Mouse (Mus musculus) hindbrain, embryonic 15.5 days (tissue): ENCODE measurements at regions not wholly inside any gene's neighbourhood (a gene's known extent, or its start where the extent isn't known, plus 50 kb on each side); places are given as distances from the start of the nearest gene placed in this dataset.
A peak's percentile ranks its signal among the peaks of the same experiment; 100 is the strongest.

Experiments used
- ATAC-seq: fragments of 200-750 bp; cut with Nextera tagmentation; 2 replicates; pipeline ENCODE4 v1.8.0; 2017; ENCODE audit warnings: low read depth, moderate number of reproducible peaks, moderate TSS enrichment; ENCODE audit not compliant: low FRiP score
- H3K27ac ChIP-seq: fragments of 300-500 bp; sonication (generic); replicated peaks from 2 replicates; pipeline ENCODE4 v1.5.1; 2015; ENCODE audit warnings: mild to moderate bottlenecking, inconsistent platforms
- H3K27me3 ChIP-seq: fragments of 300-500 bp; sonication (generic); 2 replicates; pipeline ENCODE4 v1.6.1; 2015; ENCODE audit warnings: control low read depth, inconsistent platforms
- H3K36me3 ChIP-seq: fragments of 300-500 bp; sonication (generic); 2 replicates; pipeline ENCODE4 v1.6.1; 2015; ENCODE audit warnings: control low read depth, inconsistent platforms
- H3K4me1 ChIP-seq: fragments of 300-500 bp; sonication (generic); replicated peaks from 2 replicates; pipeline ENCODE4 v1.6.1; 2015; ENCODE audit warnings: control low read depth, inconsistent platforms
- H3K4me2 ChIP-seq: fragments of 300-500 bp; sonication (generic); 2 replicates; pipeline ENCODE4 v1.6.1; 2015; ENCODE audit warnings: moderate library complexity, mild to moderate bottlenecking, inconsistent platforms
- H3K4me3 ChIP-seq: fragments of 300-500 bp; sonication (generic); 2 replicates; pipeline ENCODE4 v1.5.1; 2015; ENCODE audit warnings: mild to moderate bottlenecking, inconsistent platforms
- H3K9ac ChIP-seq: fragments of 300-500 bp; sonication (generic); 2 replicates; pipeline ENCODE4 v1.6.1; 2015; ENCODE audit warnings: inconsistent platforms
- H3K9me3 ChIP-seq: fragments of 300-500 bp; sonication (generic); 2 replicates; pipeline ENCODE4 v1.6.1; 2016; ENCODE audit warnings: control low read depth, inconsistent platforms
- WGBS: fragments of 180-500 bp; shearing (Covaris S2); methylation state at CpG from one replicate; pipeline ENCODE4 v1.1.7; 2015; 5-methylcytosine and 5-hydroxymethylcytosine counted together

DNA sequence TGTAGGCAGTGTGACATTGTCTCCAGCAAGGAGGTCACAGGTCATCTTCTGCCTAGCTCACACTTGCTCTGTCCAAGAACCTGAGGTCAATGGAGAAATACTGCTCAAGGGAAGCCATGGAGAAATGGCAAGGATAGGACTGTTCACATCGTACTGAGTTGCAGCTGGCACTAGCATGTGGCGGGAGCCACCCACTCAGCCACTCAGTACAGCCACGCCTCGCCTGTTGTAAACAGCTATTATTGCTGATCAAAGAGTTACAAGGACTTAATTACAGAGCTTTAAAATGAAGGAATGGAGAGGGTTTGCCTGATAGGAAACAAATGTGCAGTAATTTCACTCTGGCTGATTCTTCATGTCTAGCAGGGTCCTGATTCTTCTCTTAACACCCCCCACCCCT, 64.8 kb downstream of the Dll1 start:
- Histone ChIP-seq H3K36me3 (no peaks in the 10 kb centered on the region), H3K9ac (no peak overlapping the region), H3K4me1 (no peaks in the 10 kb centered on the region), H3K4me2 (no peak overlapping the region), H3K27ac (no peak overlapping the region), H3K27me3 (no peaks in the 10 kb centered on the region), H3K9me3 (no peaks in the 10 kb centered on the region), H3K4me3 (no peak overlapping the region)
- WGBS = 83% methylated on average over 4 of the region's 4 CpGs
- ATAC-seq = no peak

DNA sequence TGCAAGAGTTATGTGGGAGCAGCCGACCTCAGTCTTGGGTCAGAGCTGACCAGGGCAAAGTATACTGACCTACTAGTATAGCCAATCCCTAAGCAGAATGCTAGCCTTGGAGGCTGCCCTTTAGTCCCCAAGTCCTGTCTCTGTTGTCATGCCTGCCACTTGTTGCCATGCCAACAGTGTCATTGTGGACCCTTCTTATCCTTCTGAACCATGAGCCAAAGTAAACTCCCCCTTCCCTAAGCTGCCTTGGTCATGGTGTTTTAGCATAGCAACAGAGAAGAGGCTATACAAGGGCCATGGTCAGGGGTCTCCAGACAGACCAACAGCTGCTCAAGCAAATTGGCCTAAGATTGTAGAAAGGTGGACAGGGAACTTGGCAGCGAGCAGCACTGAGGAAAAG, 66.2 kb downstream of the Dll1 start:
- no peaks in the 10 kb centered on the region for H3K27me3 ChIP-seq

DNA sequence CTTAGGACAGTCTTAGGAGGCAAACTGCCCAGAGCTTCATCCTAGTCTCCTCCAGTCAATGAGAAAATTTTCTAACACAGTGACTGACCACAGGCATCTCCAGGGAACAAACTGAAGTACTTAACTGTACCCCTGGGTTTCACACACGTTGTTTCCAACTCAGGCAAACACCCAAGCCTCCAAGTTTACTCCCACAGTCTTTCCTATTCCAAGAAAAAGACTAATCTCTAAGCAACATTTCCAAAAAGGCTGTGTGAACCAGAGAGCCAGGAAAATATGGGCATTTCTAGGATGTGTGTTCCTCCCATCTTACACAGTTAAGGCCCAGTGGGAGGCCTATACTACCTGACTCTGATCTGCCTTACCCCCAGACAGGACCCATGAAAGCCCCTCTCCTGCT, 74.6 kb downstream of the Dll1 start:
- Histone ChIP-seq H3K4me3 (no peak overlapping the region), H3K4me1 (no peaks in the 10 kb centered on the region), H3K27me3 (no peaks in the 10 kb centered on the region), H3K9ac (no peak overlapping the region), H3K9me3 (no peaks in the 10 kb centered on the region), H3K36me3 (no peaks in the 10 kb centered on the region), H3K27ac (no peak overlapping the region), H3K4me2 (no peak overlapping the region)
- no peak for ATAC-seq
- WGBS = 53% methylated on average over 1 of the region's 1 CpGs

More for the DNA sequence above, 66.2 kb downstream of the Dll1 start:
- 0 out of 2 replicates have a peak, but pooled peaks have one; percentile 54 for ATAC-seq
- H3K4me3 ChIP-seq = no peak overlapping the region
- 54% methylated on average over 2 of the region's 2 CpGs for WGBS
- H3K9ac ChIP-seq = no peak overlapping the region
- no peaks in the 10 kb centered on the region for H3K4me1 ChIP-seq
- no peak overlapping the region for H3K4me2 ChIP-seq
- no peaks in the 10 kb centered on the region for H3K9me3 ChIP-seq
- H3K36me3 ChIP-seq = no peaks in the 10 kb centered on the region
- no peak overlapping the region for H3K27ac ChIP-seq

DNA sequence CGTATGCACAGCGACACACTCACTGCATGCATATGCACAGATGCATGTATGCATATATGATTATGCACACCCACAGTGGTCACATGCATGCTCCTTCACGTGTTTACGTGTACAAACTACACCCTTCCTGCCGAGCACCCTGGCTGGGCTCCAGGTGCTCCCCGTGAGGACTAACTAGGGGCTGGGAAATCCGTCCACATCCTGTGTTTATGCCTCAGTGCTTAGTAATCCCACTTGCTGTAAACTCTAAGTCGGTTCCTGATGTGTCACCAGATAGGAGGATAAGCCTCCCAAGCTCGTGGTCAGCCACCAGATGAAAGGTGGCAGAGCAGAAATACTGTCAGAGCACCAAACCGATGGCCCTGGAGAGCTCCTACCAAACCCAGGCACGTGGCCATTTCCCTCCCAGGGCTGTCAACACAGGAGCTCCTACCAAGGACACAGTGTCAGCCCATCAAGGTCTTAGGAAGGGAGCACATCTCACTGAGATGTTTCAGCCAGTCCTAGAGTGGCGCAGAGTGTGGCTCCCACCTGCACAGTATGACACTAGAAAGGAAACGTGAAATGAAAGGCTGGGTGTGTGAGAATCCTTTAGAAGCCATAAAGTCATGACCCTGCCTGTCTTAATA, 76.8 kb downstream of the Dll1 start:
- WGBS = 80% methylated on average over 13 of the region's 13 CpGs
- Histone ChIP-seq H3K4me1 (no peaks in the 10 kb centered on the region), H3K9ac (no peak overlapping the region), H3K36me3 (no peaks in the 10 kb centered on the region), H3K27me3 (no peaks in the 10 kb centered on the region), H3K4me3 (no peak overlapping the region), H3K9me3 (no peaks in the 10 kb centered on the region), H3K4me2 (no peak overlapping the region), H3K27ac (no peak overlapping the region)
- ATAC-seq = no peak

DNA sequence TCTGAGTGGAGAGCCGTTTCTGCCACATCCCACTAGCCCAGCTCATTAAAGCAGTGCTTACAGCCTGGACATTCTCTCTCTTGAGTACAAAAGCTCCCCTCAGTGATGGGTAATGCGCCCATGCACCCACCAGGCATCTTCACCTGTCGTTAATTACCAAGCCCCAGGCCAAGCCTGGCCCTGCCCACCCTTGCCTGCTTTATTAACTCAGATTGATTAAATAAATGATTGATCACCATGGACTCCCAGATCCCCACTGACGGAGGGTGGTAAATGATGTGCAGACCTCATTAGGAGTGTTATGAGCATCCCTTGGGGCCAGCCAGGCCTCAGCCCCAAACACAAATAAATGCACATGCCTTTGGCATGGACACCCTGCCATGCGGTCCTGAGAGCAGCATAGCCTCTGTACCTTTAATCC, 82.5 kb downstream of the Dll1 start:
- H3K4me2 ChIP-seq = no peak overlapping the region
- H3K4me1 ChIP-seq = 0 out of 2 replicates have a peak, but pooled peaks cover 4% of the 10 kb centered on the region
- 36% methylated on average over 5 of the region's 5 CpGs for WGBS
- no peaks in the 10 kb centered on the region for H3K36me3 ChIP-seq
- no peaks in the 10 kb centered on the region for H3K27me3 ChIP-seq
- H3K27ac ChIP-seq = no peak overlapping the region
- ATAC-seq = peak; percentile 65; the same call in 1 of the 2 replicates
- H3K9ac ChIP-seq = no peak overlapping the region
- no peak overlapping the region for H3K4me3 ChIP-seq
- H3K9me3 ChIP-seq = no peaks in the 10 kb centered on the region

DNA sequence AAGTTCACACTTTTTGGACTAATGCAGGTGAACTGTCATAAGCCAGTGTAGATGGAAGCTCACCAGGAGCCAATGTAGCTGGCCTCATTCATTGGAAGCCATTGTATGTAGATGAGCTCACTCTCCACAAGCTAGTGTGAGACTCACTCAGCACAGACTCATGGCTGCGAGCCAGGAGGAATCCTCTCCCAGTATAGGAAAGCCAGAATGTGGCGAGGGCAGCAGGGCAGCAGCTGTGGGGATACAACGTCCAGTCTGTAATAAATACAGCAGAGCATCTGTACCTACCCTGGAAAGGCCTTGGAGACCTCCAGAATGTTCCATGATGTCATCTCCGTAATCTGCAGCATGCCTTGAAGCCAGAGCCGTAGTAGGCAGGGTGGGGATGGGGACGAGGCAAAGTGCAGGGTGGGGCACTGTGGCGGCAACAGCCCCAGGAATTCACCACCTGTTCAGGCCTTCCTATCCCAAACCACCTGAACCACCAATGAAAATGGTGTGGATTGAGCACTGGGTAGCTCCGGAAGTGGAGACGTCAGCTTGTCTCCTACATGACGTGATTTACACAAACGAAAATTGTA, 84.1 kb downstream of the Dll1 start:
- Histone ChIP-seq H3K9ac (no peak overlapping the region), H3K4me3 (no peak overlapping the region), H3K4me1 (0 out of 2 replicates have a peak, but pooled peaks cover 4% of the 10 kb centered on the region), H3K27ac (no peak overlapping the region), H3K27me3 (no peaks in the 10 kb centered on the region), H3K9me3 (no peaks in the 10 kb centered on the region), H3K4me2 (no peak overlapping the region), H3K36me3 (no peaks in the 10 kb centered on the region)
- ATAC-seq = no peak
- 78% methylated on average over 11 of the region's 11 CpGs for WGBS

DNA sequence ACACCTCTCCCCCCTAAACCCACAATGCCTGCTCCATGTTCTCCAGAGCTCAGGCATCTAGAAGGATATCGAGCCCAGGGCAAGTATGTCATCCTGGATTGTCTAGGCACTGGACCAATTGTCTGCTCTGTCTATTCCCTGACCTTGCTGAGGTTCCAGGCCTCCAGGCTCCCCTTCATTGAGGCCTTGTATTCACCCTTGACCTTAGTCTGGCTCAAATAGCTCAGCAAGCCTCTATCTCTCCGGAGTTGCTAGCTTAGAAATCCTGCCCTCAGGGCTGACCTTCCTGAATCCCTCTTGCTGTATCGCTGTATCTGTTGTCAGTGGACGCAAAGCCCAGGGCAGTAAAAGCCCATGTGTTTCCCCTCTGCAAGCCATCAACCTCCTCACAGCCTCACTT, 85.0 kb downstream of the Dll1 start:
- ATAC-seq = no peak
- H3K27me3 ChIP-seq = no peaks in the 10 kb centered on the region
- 55% methylated on average over 4 of the region's 4 CpGs for WGBS
- no peaks in the 10 kb centered on the region for H3K36me3 ChIP-seq
- H3K4me1 ChIP-seq = 0 out of 2 replicates have a peak, but pooled peaks cover 4% of the 10 kb centered on the region
- H3K27ac ChIP-seq = no peak overlapping the region
- H3K9ac ChIP-seq = no peak overlapping the region
- H3K9me3 ChIP-seq = no peaks in the 10 kb centered on the region
- H3K4me3 ChIP-seq = no peak overlapping the region
- no peak overlapping the region for H3K4me2 ChIP-seq

DNA sequence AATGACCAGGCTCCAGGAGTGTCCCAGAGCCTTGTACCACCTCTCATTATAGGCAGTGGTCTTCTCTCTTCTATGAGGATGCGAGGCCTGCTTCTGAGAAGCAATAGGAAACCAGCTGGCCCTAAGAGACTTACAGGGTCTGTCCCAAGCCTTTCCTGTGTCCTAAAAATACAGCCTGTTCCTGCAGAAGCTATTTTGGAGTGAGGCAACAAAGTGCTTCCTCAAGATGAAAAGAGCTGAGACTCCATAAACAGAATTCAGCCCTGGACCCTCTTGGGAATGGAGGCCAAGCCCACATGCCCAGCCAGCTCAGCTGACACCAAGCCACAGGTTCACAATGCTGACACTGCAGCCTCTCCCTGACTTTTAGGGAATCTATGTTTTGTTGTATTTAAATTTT, 86.3 kb downstream of the Dll1 start:
- Histone ChIP-seq H3K4me3 (no peak overlapping the region), H3K27ac (no peak overlapping the region), H3K9ac (no peak overlapping the region), H3K4me1 (peaks cover 9% of the 10 kb centered on the region), H3K27me3 (no peaks in the 10 kb centered on the region), H3K9me3 (no peaks in the 10 kb centered on the region), H3K36me3 (no peaks in the 10 kb centered on the region), H3K4me2 (no peak overlapping the region)
- ATAC-seq = no peak
- WGBS = 94% methylated on average over 1 of the region's 1 CpGs

DNA sequence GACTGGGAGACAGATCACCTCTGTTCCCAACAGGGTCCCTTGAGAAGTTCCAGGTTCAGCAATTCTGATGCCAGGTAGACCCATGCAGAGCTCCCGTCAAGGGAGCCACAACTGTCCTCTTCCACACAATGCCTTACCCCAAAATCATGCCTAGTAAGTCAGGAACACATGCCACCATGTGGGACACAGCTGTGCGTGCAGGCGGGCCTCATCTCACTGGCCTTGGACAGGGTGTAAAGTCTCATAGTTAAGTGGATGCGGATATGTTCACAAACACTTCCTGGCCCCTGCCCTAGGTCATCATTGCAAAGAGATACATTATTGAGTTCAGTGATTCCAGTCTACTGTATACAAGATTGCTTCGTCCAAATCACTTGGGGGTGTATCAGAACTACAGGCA, 87.6 kb downstream of the Dll1 start:
- H3K9me3 ChIP-seq = no peaks in the 10 kb centered on the region
- H3K27ac ChIP-seq = no peak overlapping the region
- WGBS = 91% methylated on average over 5 of the region's 5 CpGs
- no peaks in the 10 kb centered on the region for H3K36me3 ChIP-seq
- ATAC-seq = no peak
- no peaks in the 10 kb centered on the region for H3K27me3 ChIP-seq
- no peak overlapping the region for H3K4me2 ChIP-seq
- H3K4me1 ChIP-seq = peaks cover 12% of the 10 kb centered on the region
- no peak overlapping the region for H3K9ac ChIP-seq
- no peak overlapping the region for H3K4me3 ChIP-seq

DNA sequence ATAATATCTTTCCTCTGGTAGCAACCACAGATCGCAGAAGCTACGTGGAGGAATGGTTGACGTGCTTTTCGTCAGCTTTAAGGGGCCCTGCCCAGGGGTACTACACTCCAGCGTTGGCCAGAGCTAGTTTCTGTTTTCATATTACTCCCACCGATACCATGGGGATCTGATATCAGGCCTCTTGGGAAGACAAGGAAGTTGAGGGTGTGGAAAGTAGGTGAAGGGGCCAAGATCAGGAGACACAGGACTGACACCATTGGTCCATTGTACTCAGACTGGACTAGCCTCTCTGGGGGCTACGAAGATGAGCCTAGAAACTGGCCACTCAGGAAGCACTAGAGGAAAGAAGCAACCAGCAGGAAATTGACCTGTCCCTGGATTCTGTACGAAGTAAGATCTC, 88.0 kb downstream of the Dll1 start:
- Histone ChIP-seq H3K4me2 (no peak overlapping the region), H3K9me3 (no peaks in the 10 kb centered on the region), H3K27me3 (no peaks in the 10 kb centered on the region), H3K27ac (no peak overlapping the region), H3K4me1 (peaks cover 12% of the 10 kb centered on the region), H3K9ac (no peak overlapping the region), H3K36me3 (no peaks in the 10 kb centered on the region), H3K4me3 (no peak overlapping the region)
- 91% methylated on average over 8 of the region's 8 CpGs for WGBS
- ATAC-seq = no peak

DNA sequence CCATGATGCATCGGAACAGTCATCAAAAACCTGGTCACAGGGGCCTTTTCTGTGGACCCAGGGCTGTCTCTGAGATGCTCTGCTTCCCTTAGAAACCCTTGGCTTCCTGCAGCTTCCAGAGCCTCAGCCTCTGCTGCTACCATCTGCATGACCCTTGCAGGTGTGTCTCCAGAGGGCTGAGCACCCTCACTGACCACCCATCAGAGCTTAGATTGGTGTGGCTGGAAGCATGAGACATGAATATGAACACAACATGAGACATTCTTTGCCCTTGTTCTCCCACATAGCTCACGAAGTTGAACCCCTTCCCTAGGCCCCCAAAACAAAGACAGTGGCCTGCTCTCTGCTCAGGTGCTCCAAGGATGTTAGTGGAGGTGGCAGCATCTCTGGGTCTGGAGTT, 90.1 kb downstream of the Dll1 start:
- Histone ChIP-seq H3K4me3 (no peak overlapping the region), H3K27me3 (no peaks in the 10 kb centered on the region), H3K4me2 (no peak overlapping the region), H3K9me3 (no peaks in the 10 kb centered on the region), H3K4me1 (peaks cover 12% of the 10 kb centered on the region), H3K9ac (no peak overlapping the region), H3K36me3 (no peaks in the 10 kb centered on the region), H3K27ac (no peak overlapping the region)
- 87% methylated on average over 2 of the region's 2 CpGs for WGBS
- ATAC-seq = no peak

DNA sequence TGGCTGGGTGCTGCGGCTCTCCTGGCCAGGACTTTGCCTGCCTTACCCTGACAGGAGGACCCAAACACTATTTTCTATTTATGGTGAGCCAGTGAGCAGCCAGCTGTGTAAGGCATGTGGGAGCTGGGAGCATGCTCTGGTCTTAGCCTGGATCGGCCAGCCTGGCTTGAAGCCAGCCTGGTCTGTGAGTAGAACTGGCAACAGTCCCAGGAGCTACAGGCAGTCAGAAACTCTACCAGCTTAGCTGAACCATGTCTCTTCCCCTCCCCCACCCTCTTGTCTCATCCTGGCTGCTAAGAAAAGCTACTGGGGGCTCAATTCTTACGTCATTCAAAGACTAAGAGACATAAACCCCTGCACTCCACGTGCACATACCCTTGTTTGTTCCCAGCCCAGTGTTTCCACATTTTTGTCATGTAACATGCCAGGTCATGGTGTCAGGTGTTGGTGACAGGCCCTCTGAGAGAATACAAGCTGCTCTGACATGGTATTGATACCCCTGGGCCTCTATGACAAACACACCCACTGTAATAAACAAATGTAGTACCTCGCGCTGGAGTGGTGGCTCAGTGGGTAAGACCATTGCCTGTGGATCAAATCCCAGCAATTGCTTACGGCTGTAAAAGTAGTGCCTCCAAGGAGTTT, 91.2 kb downstream of the Dll1 start:
- Histone ChIP-seq H3K36me3 (no peaks in the 10 kb centered on the region), H3K4me3 (no peak overlapping the region), H3K4me1 (peaks cover 12% of the 10 kb centered on the region), H3K27ac (no peak overlapping the region), H3K4me2 (no peak overlapping the region), H3K9me3 (no peaks in the 10 kb centered on the region), H3K27me3 (no peaks in the 10 kb centered on the region), H3K9ac (no peak overlapping the region)
- peak; percentile 89 for ATAC-seq
- 49% methylated on average over 7 of the region's 7 CpGs for WGBS
